Mouse (Mus musculus) limb, embryonic 15.5 days (tissue): ENCODE results near the gene Rpl23a. TPM values are rescaled to one million over a fixed set of nuclear protein-coding genes. Genes with fewer than 3 reads are reported as not detected.
A peak's percentile ranks its signal among the peaks of the same experiment; 100 is the strongest.

Experiments
- ATAC-seq: fragments of 200-750 bp; cut with Nextera tagmentation; 2 replicates; pipeline ENCODE4 v1.8.0; 2017; ENCODE audit warnings: low read depth, moderate TSS enrichment; ENCODE audit not compliant: insufficient number of reproducible peaks, low FRiP score, low TSS enrichment
- H3K27ac ChIP-seq: fragments of 300-500 bp; sonication (generic); 2 replicates; pipeline ENCODE4 v1.5.1; 2015; ENCODE audit warnings: moderate library complexity, mild to moderate bottlenecking, inconsistent platforms
- H3K27me3 ChIP-seq: fragments of 300-500 bp; sonication (generic); 2 replicates; pipeline ENCODE4 v1.6.1; 2015; ENCODE audit warnings: inconsistent platforms
- H3K36me3 ChIP-seq: fragments of 300-500 bp; sonication (generic); 2 replicates; pipeline ENCODE4 v1.6.1; 2015; ENCODE audit warnings: inconsistent platforms
- H3K4me1 ChIP-seq: fragments of 300-500 bp; sonication (generic); 2 replicates; pipeline ENCODE4 v1.6.1; 2015; ENCODE audit warnings: inconsistent platforms
- H3K4me2 ChIP-seq: fragments of 300-500 bp; sonication (generic); 2 replicates; pipeline ENCODE4 v1.6.1; 2015; ENCODE audit warnings: mild to moderate bottlenecking, inconsistent platforms
- H3K4me3 ChIP-seq: fragments of 300-500 bp; sonication (generic); 2 replicates; pipeline ENCODE4 v1.5.1; 2015; ENCODE audit warnings: mild to moderate bottlenecking, inconsistent platforms
- H3K9ac ChIP-seq: fragments of 300-500 bp; sonication (generic); 2 replicates; pipeline ENCODE4 v1.6.1; 2015; ENCODE audit warnings: inconsistent platforms
- H3K9me3 ChIP-seq: fragments of 300-500 bp; sonication (generic); 2 replicates; pipeline ENCODE4 v1.6.1; 2016; ENCODE audit warnings: inconsistent platforms
- WGBS: fragments of 180-500 bp; shearing (Covaris S2); methylation state at CpG from one replicate; pipeline ENCODE4 v1.1.7; 2015; 5-methylcytosine and 5-hydroxymethylcytosine counted together
- polyA plus RNA-seq: library from polyadenylated mRNA; unstranded; fragments of >200 nt; fragmentation: Nextera tagmentation; extraction: Ambion mirVana; gene quantifications from 2 replicates; pipeline ENCODE4 v1.2.1, GENCODE M21; 2015

Gene Rpl23a
- polyA plus RNA-seq, 1 experiment from 2014 or later, result 1,454 TPM

DNA sequence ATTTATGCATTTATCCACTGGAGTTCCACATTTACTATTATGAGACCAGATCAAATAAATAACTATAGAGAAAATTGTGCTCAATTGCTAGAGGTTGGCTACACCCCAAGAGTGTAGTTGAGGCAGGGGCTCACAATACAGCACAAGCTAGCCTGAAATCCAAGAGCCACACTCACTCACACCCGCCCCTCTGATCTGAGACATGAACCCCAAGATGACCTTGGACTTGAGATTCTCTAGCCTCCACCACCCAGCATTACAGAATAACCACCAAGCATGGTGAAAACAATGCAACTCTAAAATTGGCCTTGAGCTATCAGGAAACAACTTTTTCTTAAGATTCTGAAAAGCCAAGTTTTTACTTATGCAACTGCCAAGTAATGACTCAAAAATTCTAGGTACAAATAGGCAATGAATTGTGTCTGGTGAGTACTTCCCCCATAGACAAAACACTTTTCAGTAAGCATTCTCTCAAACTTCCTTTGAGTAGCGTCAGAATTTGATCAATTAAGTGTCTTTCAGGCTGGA lies 1.5 kb downstream of the Rpl23a start:
- H3K27ac ChIP-seq, result no peak overlapping the region
- H3K9me3 ChIP-seq, result no peaks in the 10 kb centered on the region
- peaks cover 43% of the 10 kb centered on the region for H3K4me1 ChIP-seq
- no peak overlapping the region for H3K9ac ChIP-seq
- H3K36me3 ChIP-seq, result peaks cover 28% of the 10 kb centered on the region
- peak overlapping the region; percentile 93 for H3K4me3 ChIP-seq
- no peak for ATAC-seq
- H3K4me2 ChIP-seq, result peak overlapping the region; percentile 49
- 48% methylated on average over 2 of the region's 2 CpGs for WGBS
- no peaks in the 10 kb centered on the region for H3K27me3 ChIP-seq

- H3K4me1 ChIP-seq, result peaks cover 50% of the 10 kb centered on the region
- H3K9ac ChIP-seq, result no peak overlapping the region
- H3K4me3 ChIP-seq, result no peak overlapping the region
Observed at GRCm38 (mm10) chr11:78180081-78180761, 3.2 kb downstream of the Rpl23a start.

GRCm38 (mm10) chr11:78179438-78179999 lies 3.9 kb downstream of the Rpl23a start:
- peaks cover 28% of the 10 kb centered on the region for H3K36me3 ChIP-seq
- no peaks in the 10 kb centered on the region for H3K27me3 ChIP-seq
- 26% methylated on average over 8 of the region's 8 CpGs for WGBS
- peaks cover 50% of the 10 kb centered on the region for H3K4me1 ChIP-seq
- H3K4me2 ChIP-seq, result peak overlapping the region; percentile 83
- H3K27ac ChIP-seq, result peak overlapping the region; percentile 97
- peak overlapping the region; percentile 73 for H3K4me3 ChIP-seq
- H3K9me3 ChIP-seq, result no peaks in the 10 kb centered on the region
- ATAC-seq, result no peak
- H3K9ac ChIP-seq, result peak overlapping the region; percentile 57; the same call in 1 of the 2 replicates

More at GRCm38 (mm10) chr11:78180081-78180761, 3.2 kb downstream of the Rpl23a start:
- no peaks in the 10 kb centered on the region for H3K27me3 ChIP-seq
- peak overlapping the region; percentile 7; the same call in 1 of the 2 replicates for H3K27ac ChIP-seq
- H3K36me3 ChIP-seq, result peaks cover 28% of the 10 kb centered on the region
- no peaks in the 10 kb centered on the region for H3K9me3 ChIP-seq
- WGBS, result 74% methylated on average over 6 of the region's 6 CpGs
- ATAC-seq, result no peak
- peak overlapping the region; percentile 83; the same call in 1 of the 2 replicates for H3K4me2 ChIP-seq

GRCm38 (mm10) chr11:78178859-78179437 lies 4.4 kb downstream of the Rpl23a start:
- peak overlapping the region; percentile 97 for H3K27ac ChIP-seq
- peaks cover 46% of the 10 kb centered on the region for H3K4me1 ChIP-seq

DNA sequence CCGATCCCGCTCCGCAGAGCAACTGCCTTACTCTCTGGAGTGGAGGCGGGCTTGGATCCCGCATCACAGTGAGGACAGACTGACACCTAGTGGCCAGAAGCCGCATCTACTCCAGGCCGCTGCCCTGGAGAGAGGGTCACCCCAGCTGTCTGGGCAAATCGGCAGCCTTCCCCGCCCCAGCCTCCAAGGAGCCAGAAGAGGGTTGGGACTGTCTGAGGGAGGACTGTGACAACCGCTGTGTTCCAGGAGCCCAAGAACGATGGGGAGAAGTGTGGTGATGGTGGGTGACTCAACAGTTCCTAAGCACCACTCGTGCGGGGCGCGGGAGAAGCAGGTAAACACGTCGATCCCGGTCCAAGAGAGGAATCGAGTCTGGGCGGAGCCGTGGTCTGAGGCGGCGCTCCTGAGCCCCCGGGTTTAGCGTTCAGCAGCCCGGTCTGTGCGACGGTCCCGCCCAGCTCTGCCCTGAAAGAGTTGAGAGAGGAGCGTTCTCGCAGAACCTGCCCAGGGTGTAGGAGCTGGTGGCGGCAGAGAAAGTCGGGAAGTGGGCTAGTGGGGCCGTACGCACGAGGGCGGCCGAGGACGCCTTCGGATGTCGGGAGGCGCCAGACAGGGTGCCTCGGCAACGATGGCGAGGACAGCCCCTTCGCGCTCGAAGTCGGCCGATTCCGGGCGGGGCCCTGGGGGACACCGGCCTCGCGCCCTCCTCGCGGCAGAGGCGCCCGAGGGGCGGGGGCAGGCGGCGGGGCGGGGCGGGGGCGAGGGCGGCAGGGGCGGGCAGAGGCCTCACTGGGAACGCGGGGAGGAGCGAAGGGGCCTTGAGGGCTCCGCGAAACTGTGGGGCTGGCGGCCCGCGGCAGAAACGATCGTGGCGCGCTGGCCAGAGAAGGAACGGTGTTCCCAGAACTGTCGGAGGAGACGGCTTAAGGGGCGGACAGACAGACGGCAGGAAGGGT lies 5.2 kb downstream of the Rpl23a start:
- Histone ChIP-seq H3K4me3 (peak overlapping the region; percentile 73), H3K9ac (peak overlapping the region; percentile 57), H3K4me1 (peaks cover 44% of the 10 kb centered on the region), H3K9me3 (no peaks in the 10 kb centered on the region), H3K27me3 (no peaks in the 10 kb centered on the region), H3K36me3 (peaks cover 28% of the 10 kb centered on the region), H3K27ac (peak overlapping the region; percentile 97), H3K4me2 (peak overlapping the region; percentile 83)
- WGBS, result under 1% methylated on average over 84 of the region's 84 CpGs
- ATAC-seq, result peak; percentile 83

More at GRCm38 (mm10) chr11:78178859-78179437, 4.4 kb downstream of the Rpl23a start:
- Histone ChIP-seq H3K4me3 (peak overlapping the region; percentile 73), H3K9ac (peak overlapping the region; percentile 57), H3K27me3 (no peaks in the 10 kb centered on the region), H3K36me3 (peaks cover 28% of the 10 kb centered on the region), H3K9me3 (no peaks in the 10 kb centered on the region), H3K4me2 (peak overlapping the region; percentile 83)
- WGBS, result under 1% methylated on average over 29 of the region's 29 CpGs
- peak; percentile 0; the same call in 1 of the 2 replicates for ATAC-seq

DNA sequence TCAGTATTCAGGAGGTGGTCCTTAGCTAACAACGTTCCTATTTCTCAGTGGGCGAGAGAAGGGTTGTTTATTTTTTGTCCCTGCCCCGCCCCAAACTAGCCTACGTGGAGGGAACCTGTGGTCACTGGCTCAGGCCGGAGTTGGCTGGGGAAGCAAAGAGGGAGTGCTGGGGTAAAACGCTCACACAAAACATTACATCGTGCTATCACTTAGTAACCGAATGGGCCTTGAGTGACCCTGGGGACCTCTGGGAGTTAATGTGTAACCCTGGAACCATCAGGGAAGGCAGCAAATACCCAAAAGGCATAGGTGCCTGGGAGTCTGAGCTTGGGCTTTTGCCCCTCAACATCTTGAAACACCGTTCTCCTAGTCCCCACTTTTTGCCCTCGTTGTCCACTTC lies 5.9 kb downstream of the Rpl23a start:
- peak overlapping the region; percentile 33; the same call in 1 of the 2 replicates for H3K9ac ChIP-seq
- peak overlapping the region; percentile 73 for H3K4me3 ChIP-seq
- no peaks in the 10 kb centered on the region for H3K27me3 ChIP-seq
- WGBS, result under 1% methylated on average over 10 of the region's 10 CpGs
- peaks cover 44% of the 10 kb centered on the region for H3K4me1 ChIP-seq
- no peak for ATAC-seq
- H3K4me2 ChIP-seq, result peak overlapping the region; percentile 83
- peak overlapping the region; percentile 97 for H3K27ac ChIP-seq
- peaks cover 32% of the 10 kb centered on the region for H3K36me3 ChIP-seq
- no peaks in the 10 kb centered on the region for H3K9me3 ChIP-seq

GRCm38 (mm10) chr11:78176905-78177331 lies 6.5 kb downstream of the Rpl23a start:
- peak overlapping the region; percentile 83 for H3K4me2 ChIP-seq
- H3K36me3 ChIP-seq, result peaks cover 34% of the 10 kb centered on the region
- WGBS, result under 1% methylated on average over 23 of the region's 23 CpGs
- no peak for ATAC-seq
- no peaks in the 10 kb centered on the region for H3K9me3 ChIP-seq
- peaks cover 39% of the 10 kb centered on the region for H3K4me1 ChIP-seq
- peak overlapping the region; percentile 73 for H3K4me3 ChIP-seq
- no peaks in the 10 kb centered on the region for H3K27me3 ChIP-seq
- H3K27ac ChIP-seq, result peak overlapping the region; percentile 97
- H3K9ac ChIP-seq, result peak overlapping the region; percentile 33; the same call in 1 of the 2 replicates

DNA sequence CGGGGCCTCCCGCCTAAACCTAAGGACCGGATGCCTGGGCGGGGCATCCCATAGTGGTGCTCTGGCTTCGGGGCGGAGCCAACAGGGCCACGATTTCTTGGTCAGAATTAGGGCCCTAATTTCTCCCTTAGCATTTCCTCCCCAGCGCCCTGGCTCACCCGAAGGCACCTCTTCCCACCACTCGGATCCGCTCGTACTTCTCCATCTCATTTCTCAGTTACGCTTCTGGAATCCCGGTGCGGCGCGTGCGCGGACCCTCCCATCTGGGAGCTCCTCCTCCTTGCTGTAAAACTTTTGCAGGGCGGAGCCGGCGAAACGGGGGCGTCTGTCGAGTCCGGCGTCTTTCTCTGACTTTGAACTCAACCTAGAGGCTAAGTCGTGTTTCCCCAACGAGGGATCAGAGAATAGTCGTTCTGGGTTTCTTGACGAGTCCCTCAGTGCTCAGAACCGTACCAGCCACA lies 7.0 kb downstream of the Rpl23a start, which contains the start of the genes Nek8 and Tlcd1:
Gene Nek8 (minus strand): TSS at position 274 of the 461 bp plus-strand sequence.
Gene Tlcd1 (plus strand): TSS at position 310 of the 461 bp plus-strand sequence.
- Histone ChIP-seq H3K4me1 (peaks cover 36% of the 10 kb centered on the region), H3K4me2 (peak within 1 kb of the TSS; percentile 83), H3K36me3 (peaks cover 29% of the 10 kb centered on the region), H3K27ac (peak within 1 kb of the TSS; percentile 97), H3K9ac (peak within 1 kb of the TSS; percentile 33; the same call in 1 of the 2 replicates), H3K4me3 (peak within 1 kb of the TSS; percentile 73), H3K27me3 (no peaks in the 10 kb centered on the region), H3K9me3 (no peaks in the 10 kb centered on the region)
- ATAC-seq, result peak; percentile 66
- WGBS, result under 1% methylated on average over 32 of the region's 32 CpGs

- Histone ChIP-seq H3K4me2 (peak overlapping the region; percentile 83), H3K9me3 (no peaks in the 10 kb centered on the region), H3K27me3 (no peaks in the 10 kb centered on the region), H3K4me3 (peak overlapping the region; percentile 73), H3K36me3 (peaks cover 24% of the 10 kb centered on the region), H3K9ac (peak overlapping the region; percentile 33; the same call in 1 of the 2 replicates), H3K4me1 (peaks cover 33% of the 10 kb centered on the region), H3K27ac (peak overlapping the region; percentile 97)
- 4% methylated on average over 9 of the region's 10 CpGs for WGBS
- no peak for ATAC-seq
Observed at GRCm38 (mm10) chr11:78175771-78176401, 7.5 kb downstream of the Rpl23a start.

DNA sequence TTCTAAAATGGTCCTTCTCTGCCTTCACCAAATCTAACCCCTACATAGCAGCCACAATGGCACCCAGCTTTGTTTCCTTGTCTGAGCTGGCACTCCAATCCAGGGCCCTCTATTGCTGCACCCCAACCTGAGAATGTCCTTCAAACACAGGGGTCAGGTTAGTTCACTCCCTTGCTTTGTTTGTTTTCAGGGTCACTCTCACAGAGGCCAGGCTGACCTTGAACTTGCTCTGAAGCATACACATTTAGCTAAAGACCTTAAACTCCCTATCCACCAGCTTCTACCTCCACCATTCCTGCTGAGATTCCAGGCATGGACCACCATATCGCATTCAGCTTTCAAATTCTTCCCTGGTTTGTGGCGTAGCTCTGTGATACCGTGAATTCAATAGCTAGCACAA lies 8.9 kb downstream of the Rpl23a start:
- H3K4me2 ChIP-seq, result no peak overlapping the region
- H3K27ac ChIP-seq, result no peak overlapping the region
- no peaks in the 10 kb centered on the region for H3K27me3 ChIP-seq
- ATAC-seq, result no peak
- H3K9ac ChIP-seq, result no peak overlapping the region
- H3K4me1 ChIP-seq, result peaks cover 21% of the 10 kb centered on the region
- peaks cover 17% of the 10 kb centered on the region for H3K36me3 ChIP-seq
- no peaks in the 10 kb centered on the region for H3K9me3 ChIP-seq
- WGBS, result 76% methylated on average over 3 of the region's 3 CpGs
- no peak overlapping the region for H3K4me3 ChIP-seq
